Mouse (Mus musculus) adrenal gland, postnatal 25 days (tissue): ENCODE measurements around the gene Otp. TPM values are rescaled to one million over a fixed set of nuclear protein-coding genes. Genes with fewer than 3 reads are reported as not detected.

Source experiments
- total RNA-seq: library from RNA; stranded (reverse); gene quantifications from 2 replicates; pipeline ENCODE4 v1.2.3, GENCODE M21; 2021

Otp gene
- total RNA-seq, 1 experiment from 2014 or later: not detected

Other genes starting within 250 kb of the Otp start
- 229 and 230 TPM in 2 replicates for gene Tbca, start 86.7 kb upstream of the Otp start, total RNA-seq
- gene Wdr41, start 100.7 kb downstream of the Otp start, total RNA-seq: 17.3 and 22.7 TPM in 2 replicates